Mouse (Mus musculus): Measurements from ENCODE around the gene Abca13.
"Not testable (repeated sequence)": the region's sequence is repeated elsewhere in the genome, so short reads cannot be mapped to it uniquely, and the experiment has no call there.

Gene Abca13

GRCm38 (mm10) chr11:9291168-9291567 is 99.4 kb downstream of the Abca13 start:
- no peak for DNase-seq (ENCODE audit: low spot score in 2 of 2)

GRCm38 (mm10) chr11:9299615-9300014 is 107.9 kb downstream of the Abca13 start:
- no peak for DNase-seq (ENCODE audit: low spot score in 2 of 2)

GRCm38 (mm10) chr11:9305450-9305849 is 113.7 kb downstream of the Abca13 start:
- DNase-seq (ENCODE audit: low spot score in 2 of 2) = no peak

- no peak for DNase-seq (ENCODE audit: low spot score in 2 of 2)
Measured at GRCm38 (mm10) chr11:9316545-9316944, 124.8 kb downstream of the Abca13 start.

- DNase-seq (ENCODE audit: low spot score in 2 of 2) = peak; percentile 18 to 45
Measured at GRCm38 (mm10) chr11:9317076-9317929, 125.6 kb downstream of the Abca13 start.

GRCm38 (mm10) chr11:9338151-9338550 is 146.4 kb downstream of the Abca13 start:
- DNase-seq (ENCODE audit: low spot score in 2 of 2) = no peak

- DNase-seq (ENCODE audit: low spot score in 2 of 2) = no peak
Measured at GRCm38 (mm10) chr11:9347724-9348123, 156.0 kb downstream of the Abca13 start.

- DNase-seq (ENCODE audit: low spot score in 2 of 2) = no peak
Measured at GRCm38 (mm10) chr11:9373160-9373559, 181.4 kb downstream of the Abca13 start.

- DNase-seq (ENCODE audit: low spot score in 2 of 2) = not testable (repeated sequence)
Measured at GRCm38 (mm10) chr11:9374426-9374825, 182.7 kb downstream of the Abca13 start.

GRCm38 (mm10) chr11:9388520-9388919 is 196.8 kb downstream of the Abca13 start:
- no peak for DNase-seq (ENCODE audit: low spot score in 2 of 2)

- DNase-seq (ENCODE audit: low spot score in 2 of 2) = no peak
Measured at GRCm38 (mm10) chr11:9416946-9417345, 225.2 kb downstream of the Abca13 start.

- DNase-seq (ENCODE audit: low spot score in 2 of 2) = no peak
Measured at GRCm38 (mm10) chr11:9420205-9420604, 228.5 kb downstream of the Abca13 start.

- DNase-seq (ENCODE audit: low spot score in 2 of 2) = no peak
Measured at GRCm38 (mm10) chr11:9427411-9427810, 235.7 kb downstream of the Abca13 start.

GRCm38 (mm10) chr11:9432807-9433206 is 241.1 kb downstream of the Abca13 start:
- no peak for DNase-seq (ENCODE audit: low spot score in 2 of 2)

- DNase-seq (ENCODE audit: low spot score in 2 of 2) = no peak
Measured at GRCm38 (mm10) chr11:9436617-9437016, 244.9 kb downstream of the Abca13 start.

- no peak for DNase-seq (ENCODE audit: low spot score in 2 of 2)
Measured at GRCm38 (mm10) chr11:9439781-9440180, 248.0 kb downstream of the Abca13 start.

- DNase-seq (ENCODE audit: low spot score in 2 of 2) = no peak
Measured at GRCm38 (mm10) chr11:9441192-9441591, 249.4 kb downstream of the Abca13 start.

GRCm38 (mm10) chr11:9472400-9472799 is 280.7 kb downstream of the Abca13 start:
- no peak for DNase-seq (ENCODE audit: low spot score in 2 of 2)

GRCm38 (mm10) chr11:9481511-9481910 is 289.8 kb downstream of the Abca13 start:
- DNase-seq (ENCODE audit: low spot score in 2 of 2) = no peak

- DNase-seq (ENCODE audit: low spot score in 2 of 2) = no peak
Measured at GRCm38 (mm10) chr11:9500326-9501142, 308.8 kb downstream of the Abca13 start.

GRCm38 (mm10) chr11:9514966-9515365 is 323.2 kb downstream of the Abca13 start:
- DNase-seq (ENCODE audit: low spot score in 2 of 2) = not testable (repeated sequence)

- no peak for DNase-seq (ENCODE audit: low spot score in 2 of 2)
Measured at GRCm38 (mm10) chr11:9528556-9528955, 336.8 kb downstream of the Abca13 start.

- DNase-seq (ENCODE audit: low spot score in 2 of 2) = peak; percentile 19 to 52
Measured at GRCm38 (mm10) chr11:9531715-9532114, 340.0 kb downstream of the Abca13 start.
